ENCODE assay signal across 12 mouse cellular contexts in the genomic region with DNA sequence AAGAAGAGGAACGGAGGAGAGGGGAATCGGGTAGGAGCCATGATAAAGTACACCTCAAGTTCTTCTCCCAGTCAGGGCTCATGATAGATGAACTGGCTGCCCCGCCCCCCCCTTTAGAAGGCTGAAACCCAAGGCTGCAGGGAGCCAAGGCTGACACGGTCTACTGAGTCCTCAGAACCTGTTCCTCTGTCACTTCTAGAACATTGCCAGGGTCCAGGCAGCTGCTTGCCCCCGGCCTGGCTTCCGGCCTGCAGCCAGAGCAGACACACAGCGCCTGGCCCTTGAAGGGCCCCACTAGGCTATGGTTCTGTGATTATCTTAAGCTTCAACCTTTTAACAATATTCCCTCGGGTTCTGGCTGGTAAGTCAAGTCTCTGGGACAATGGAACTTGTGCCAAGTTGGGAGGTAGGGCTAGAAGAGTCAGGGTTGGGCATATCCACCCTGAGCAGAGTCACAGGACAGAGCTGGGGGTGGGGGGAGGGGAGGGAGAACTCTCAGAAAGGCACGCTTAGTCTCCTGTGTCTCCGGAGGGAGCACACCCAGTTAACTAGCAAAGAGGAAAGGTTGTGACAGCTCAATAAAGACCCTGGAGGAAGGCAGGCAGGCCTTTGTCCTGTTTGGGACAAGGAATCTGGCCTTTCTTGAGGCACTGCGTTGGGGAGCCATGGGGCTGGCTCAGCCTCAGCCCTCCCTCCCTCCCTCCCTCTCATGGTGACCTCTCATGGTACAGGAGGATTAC. TPM values are rescaled to one million over a fixed set of nuclear protein-coding genes. Genes with fewer than 3 reads are reported as not detected.
A peak's percentile ranks its signal among the peaks of the same experiment; 100 is the strongest.
DNase-seq lines count a peak whose midpoint lies in the region; ATAC-seq and TF ChIP-seq lines count a peak whose summit lies in the region.
"Had no signal": no experiment of that assay in that cellular context is flagged by ENCODE, and none has a peak within 500 bp of the region (broad histone marks: within the 10 kb centered on the region; RNA-seq: fewer than 3 reads in every experiment).

No protein-coding gene starts in this region.

- WGBS in liver, adult 2 months: 77% methylated on average over 11 of the region's 11 CpGs
- WGBS in liver, embryonic 12.5 days (ENCODE audit: insufficient replicate concordance): 47% methylated on average over 11 of the region's 11 CpGs
- WGBS in hindbrain, postnatal 0 days: 31% methylated on average over 11 of the region's 11 CpGs
- WGBS in limb, embryonic 12.5 days: 49% methylated on average over 11 of the region's 11 CpGs

- H3K9me3 ChIP-seq in liver, embryonic 12.5 days (replicated peaks): no peaks in the 10 kb centered on the region
- H3K9me3 ChIP-seq in hindbrain, postnatal 0 days (ENCODE audit: low read length): no peaks in the 10 kb centered on the region
- H3K9me3 ChIP-seq in limb, embryonic 12.5 days: no peaks in the 10 kb centered on the region
- H3K9me3 ChIP-seq: limb, embryonic 13.5 days had no signal

- DNase-seq in liver, adult 2 months (ENCODE audit: extremely low read depth, low read depth, low spot score): peak; percentile 62
- DNase-seq in adrenal gland, postnatal 36 days: peak; percentile 53 to 56
- DNase-seq in hindbrain, postnatal 0 days (ENCODE audit: low spot score): peak; percentile 11
- no peak for DNase-seq in frontal cortex, postnatal 25 days (ENCODE audit: low spot score in 2 of 2)
- no peak for DNase-seq in layer of hippocampus, adult 2 months (ENCODE audit: low spot score in 2 of 2)
- DNase-seq: heart, postnatal 10 days; thymus, postnatal 4 days had no signal

- no peak overlapping the region for H3K4me3 ChIP-seq in liver, adult 2 months (ENCODE audit: insufficient read depth, low read depth, low read length)
- no peak overlapping the region for H3K4me3 ChIP-seq in liver, embryonic 12.5 days
- no peak overlapping the region for H3K4me3 ChIP-seq in hindbrain, postnatal 0 days (ENCODE audit: low read length)
- H3K4me3 ChIP-seq in limb, embryonic 12.5 days (replicated peaks): no peak overlapping the region
- H3K4me3 ChIP-seq in layer of hippocampus, adult 2 months: no peak overlapping the region
- H3K4me3 ChIP-seq: limb, embryonic 13.5 days had no signal

- peak overlapping the region; percentile 99 for H3K27ac ChIP-seq in liver, adult 2 months (replicated peaks; ENCODE audit: insufficient read depth, low read depth, low read length)
- no peak overlapping the region for H3K27ac ChIP-seq in liver, embryonic 12.5 days
- no peak overlapping the region for H3K27ac ChIP-seq in hindbrain, postnatal 0 days
- no peak overlapping the region for H3K27ac ChIP-seq in limb, embryonic 12.5 days
- no peak overlapping the region for H3K27ac ChIP-seq in layer of hippocampus, adult 2 months
- H3K27ac ChIP-seq: limb, embryonic 13.5 days had no signal

- ATAC-seq in liver, embryonic 12.5 days: no peak
- ATAC-seq in hindbrain, postnatal 0 days: 0 out of 2 replicates have a peak, but pooled peaks have one; percentile 28
- 0 out of 2 replicates have a peak, but pooled peaks have one; percentile 19 for ATAC-seq in limb, embryonic 12.5 days (ENCODE audit: insufficient number of reproducible peaks, insufficient read depth, low FRiP score, low TSS enrichment, low read depth)
- no peak for ATAC-seq in erythroid progenitor cell, adult 5-6 weeks (replicated peaks; ENCODE audit: low FRiP score, poor library complexity, severe bottlenecking)

- H3K36me3 ChIP-seq in liver, adult 2 months (ENCODE audit: control insufficient read depth, insufficient read depth, low read length): no peaks in the 10 kb centered on the region
- no peaks in the 10 kb centered on the region for H3K36me3 ChIP-seq in liver, embryonic 12.5 days
- no peaks in the 10 kb centered on the region for H3K36me3 ChIP-seq in hindbrain, postnatal 0 days (ENCODE audit: insufficient read depth, low read length)
- H3K36me3 ChIP-seq in limb, embryonic 12.5 days: no peaks in the 10 kb centered on the region
- H3K36me3 ChIP-seq: limb, embryonic 13.5 days had no signal

- H3K27me3 ChIP-seq in liver, adult 2 months (ENCODE audit: control insufficient read depth, insufficient read depth, low read length): no peaks in the 10 kb centered on the region
- 0 out of 2 replicates have a peak, but pooled peaks cover 4% of the 10 kb centered on the region for H3K27me3 ChIP-seq in liver, embryonic 12.5 days (replicated peaks)
- H3K27me3 ChIP-seq in hindbrain, postnatal 0 days (ENCODE audit: insufficient read depth, low read length): no peaks in the 10 kb centered on the region
- H3K27me3 ChIP-seq in limb, embryonic 12.5 days: 0 out of 2 replicates have a peak, but pooled peaks cover 5% of the 10 kb centered on the region
- H3K27me3 ChIP-seq: limb, embryonic 13.5 days had no signal

- H3K4me2 ChIP-seq in liver, embryonic 12.5 days: no peak overlapping the region
- no peak overlapping the region for H3K4me2 ChIP-seq in hindbrain, postnatal 0 days (ENCODE audit: low read depth, low read length)
- no peak overlapping the region for H3K4me2 ChIP-seq in limb, embryonic 12.5 days
- H3K4me2 ChIP-seq: limb, embryonic 13.5 days had no signal

- TF ChIP-seq CTCF in liver, adult 2 months (IDR thresholded peaks at IDR 0.05; ENCODE audit: low read depth, low read length): no peak
- TF ChIP-seq CTCF in hindbrain, postnatal 0 days (IDR thresholded peaks at IDR 0.05; ENCODE audit: low read depth): no peak
- TF ChIP-seq CTCF in layer of hippocampus, adult 2 months (conservative IDR thresholded peaks at IDR 0.05): no peak

- H3K9ac ChIP-seq in liver, adult 2 months (ENCODE audit: low read depth, low read length): peak overlapping the region; percentile 35
- H3K9ac ChIP-seq in liver, embryonic 12.5 days: no peak overlapping the region
- no peak overlapping the region for H3K9ac ChIP-seq in hindbrain, postnatal 0 days (replicated peaks; ENCODE audit: low read length)
- H3K9ac ChIP-seq in limb, embryonic 12.5 days (replicated peaks): no peak overlapping the region; the same call in 1 of the 2 replicates
- H3K9ac ChIP-seq: limb, embryonic 13.5 days had no signal

- TF ChIP-seq POLR2A in liver, adult 2 months (IDR thresholded peaks at IDR 0.05; ENCODE audit: extremely low read depth, insufficient read depth, low read length): no peak

- H3K79me2 ChIP-seq in liver, adult 2 months (ENCODE audit: control insufficient read depth, insufficient read depth, low read length): no peaks in the 10 kb centered on the region

- H3K4me1 ChIP-seq in liver, adult 2 months (ENCODE audit: control insufficient read depth, insufficient read depth, low read length): peaks cover 41% of the 10 kb centered on the region
- H3K4me1 ChIP-seq in liver, embryonic 12.5 days: peaks cover 27% of the 10 kb centered on the region
- H3K4me1 ChIP-seq in hindbrain, postnatal 0 days (ENCODE audit: insufficient read depth, low read length): peaks cover 10% of the 10 kb centered on the region; the same call in 1 of the 2 replicates
- H3K4me1 ChIP-seq in limb, embryonic 12.5 days (replicated peaks): peaks cover 33% of the 10 kb centered on the region

RNA-seq across cellular contexts. Expression of a gene that starts 57.6 kb away (rescaled TPM):
- total RNA-seq in liver, adult 2 months (2014; rRNA removed): not detected in 2 replicates
- not detected in 2 replicates for polyA plus RNA-seq in liver, adult 2 months (2012; rRNA removed)
- polyA plus RNA-seq in liver, embryonic 12.5 days (2016; fragmentation: Nextera tagmentation; extraction: Ambion mirVana): 0.05 TPM in 1 of 2 replicates, not detected in the other
- total RNA-seq in adrenal gland, postnatal 36 days (2021): under 1 TPM; 0.73 to 0.79 TPM
- 49.6 and 51.3 TPM in 2 replicates for total RNA-seq in hindbrain, postnatal 0 days (2014; rRNA removed)
- 41.7 and 47.5 TPM in 2 replicates for polyA plus RNA-seq in hindbrain, postnatal 0 days (2015; fragmentation: Nextera tagmentation; extraction: Ambion mirVana)
- polyA plus RNA-seq in limb, embryonic 12.5 days (2016; fragmentation: Nextera tagmentation; extraction: Ambion mirVana): 0.70 and 0.84 TPM in 2 replicates
- not detected in 2 replicates for total RNA-seq in erythroid progenitor cell, adult 5-6 weeks (2015; ENCODE audit: low replicate concordance)
- not detected in 2 replicates for total RNA-seq in erythroid progenitor cell, adult 5-6 weeks (2017; ENCODE audit: low replicate concordance)
- total RNA-seq in layer of hippocampus, adult 2 months (2021): 10 to 100 TPM; 39.7 to 40.1 TPM
- total RNA-seq: common myeloid progenitor, adult 5-6 weeks; heart, postnatal 10 days had no signal

Comparison
In these comparisons a context has a peak if more than half of its experiments do, and no peak if none do; other contexts are left out.
1. DNase-seq: peak in liver, adult 2 months (single experiment), adrenal gland, postnatal 36 days (2 of 2) and hindbrain, postnatal 0 days (single experiment); none in frontal cortex, postnatal 25 days (0 of 2) and layer of hippocampus, adult 2 months (0 of 2).
2. ATAC-seq: peak in hindbrain, postnatal 0 days (single experiment) and limb, embryonic 12.5 days (single experiment); none in liver, embryonic 12.5 days (single experiment) and erythroid progenitor cell, adult 5-6 weeks (single experiment).
3. RNA of a gene that starts 57.6 kb away (total RNA-seq): 49.6 to 51.3 TPM in hindbrain, postnatal 0 days and 39.7 to 40.1 TPM in layer of hippocampus, adult 2 months; 0.73 to 0.79 TPM in adrenal gland, postnatal 36 days, not detected in liver, adult 2 months and not detected in erythroid progenitor cell, adult 5-6 weeks; every median in the first group is over 10 times any median in the second.